Mouse (Mus musculus) ovary, postnatal 36 days (tissue): ENCODE data around the gene Cntnap3.
"Not testable (repeated sequence)": the region's sequence is repeated elsewhere in the genome, so short reads cannot be mapped to it uniquely, and the experiment has no call there.

Source experiments
- DNase-seq: peaks from one replicate; pipeline ENCODE4 v3.0.0; 2022; ENCODE audit warnings: low spot score, mixed read lengths

Cntnap3 gene

DNA sequence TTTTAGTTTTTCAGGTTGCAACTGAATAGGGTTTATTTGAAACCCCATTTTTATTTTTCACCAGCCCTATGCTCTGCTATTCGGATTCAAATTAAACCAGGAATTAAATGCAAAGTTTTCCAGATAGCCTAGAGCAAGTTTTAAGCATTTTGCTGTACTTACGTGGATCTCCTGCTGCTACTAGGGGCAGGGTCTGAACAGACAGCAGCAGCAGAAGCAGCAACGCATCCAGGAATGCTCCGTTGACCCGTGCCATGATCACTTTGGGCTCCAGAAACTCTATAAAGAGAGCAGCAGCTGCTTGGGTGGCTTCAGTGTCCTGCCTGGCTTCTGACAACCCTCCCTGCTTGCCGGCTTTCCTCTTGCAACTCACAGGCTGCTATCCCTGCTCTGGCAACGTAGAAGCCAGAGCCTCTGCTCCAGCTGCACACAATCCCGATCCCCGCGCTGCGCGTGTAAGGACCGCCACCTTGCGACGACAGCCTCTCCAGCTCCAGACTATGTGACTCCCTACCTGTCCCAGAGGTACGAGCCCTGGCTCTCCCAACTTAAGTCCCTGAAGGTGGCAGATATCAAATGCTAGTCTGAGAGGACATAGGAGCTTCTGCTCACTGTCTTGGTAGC, at the start of gene Cntnap3:
TSS of gene Cntnap3 (minus strand) at position 371 of the 624 bp plus-strand sequence.
- DNase-seq = peak; percentile 44

GRCm38 (mm10) chr13:64917191-64917590, 13.4 kb upstream of the Cntnap3 start, which contains the start of gene Spata31:
Spata31 (plus strand) TSS chr13:64917406.
- DNase-seq = no peak

DNA sequence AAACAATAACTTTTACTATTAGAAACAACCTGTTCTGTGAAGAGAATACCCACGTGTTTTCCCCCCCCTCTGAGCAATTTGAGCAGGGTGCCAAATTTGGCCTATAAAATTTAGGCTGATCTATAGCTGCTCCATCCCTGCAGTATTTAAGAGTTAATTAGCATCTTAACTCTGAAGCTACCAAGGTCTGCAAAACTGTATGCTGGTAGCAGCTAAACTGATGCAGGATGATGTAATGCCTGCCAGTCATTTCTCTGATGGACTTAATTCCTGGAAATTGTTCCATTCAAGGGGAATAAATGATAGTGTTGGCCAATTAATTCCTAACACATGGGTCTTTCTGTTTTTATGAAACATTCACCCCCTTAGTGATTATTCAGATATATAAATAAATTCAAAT, 623 bp downstream of the Cntnap3 start:
- DNase-seq = no peak

DNA sequence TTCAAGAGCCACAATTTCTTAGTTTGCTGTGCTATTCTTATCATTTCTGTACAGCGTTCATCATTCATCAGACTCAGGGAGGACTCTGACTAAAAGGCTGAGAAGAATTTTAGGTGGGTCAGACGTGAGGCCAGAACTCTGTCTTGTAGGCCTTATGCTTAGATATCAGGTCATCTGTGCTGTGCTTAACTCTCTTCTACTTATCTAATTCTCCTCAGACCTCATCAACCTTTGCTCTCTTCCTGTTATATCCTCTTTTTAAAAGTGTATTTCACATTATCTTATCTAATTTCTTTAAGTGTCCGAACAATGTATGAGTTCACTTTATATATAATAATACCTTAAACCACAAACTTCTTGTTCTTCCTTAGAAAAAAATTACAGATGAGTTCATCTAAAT, 38.4 kb downstream of the Cntnap3 start:
- DNase-seq = no peak

- DNase-seq = not testable (repeated sequence)
Observed at GRCm38 (mm10) chr13:64824856-64825255, 78.9 kb downstream of the Cntnap3 start.

DNA sequence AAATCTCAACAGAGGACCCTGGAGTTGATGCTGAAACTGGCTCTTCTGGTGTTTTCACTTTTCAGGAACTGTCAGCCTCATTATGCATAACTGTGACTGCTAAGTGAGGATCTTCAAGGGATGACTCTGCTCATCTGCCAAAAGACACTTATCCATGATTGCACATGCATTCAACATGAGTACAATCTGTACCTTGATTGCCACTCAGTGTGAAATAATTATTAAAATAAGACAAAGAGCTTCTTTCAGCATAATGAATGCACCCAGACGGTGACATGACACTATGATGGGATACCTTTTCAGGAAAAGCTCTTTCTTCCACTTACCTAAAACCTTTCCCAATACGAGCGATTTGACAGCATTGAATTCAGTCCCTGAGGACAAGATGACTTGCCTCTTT, 158.4 kb downstream of the Cntnap3 start:
- DNase-seq = no peak

DNA sequence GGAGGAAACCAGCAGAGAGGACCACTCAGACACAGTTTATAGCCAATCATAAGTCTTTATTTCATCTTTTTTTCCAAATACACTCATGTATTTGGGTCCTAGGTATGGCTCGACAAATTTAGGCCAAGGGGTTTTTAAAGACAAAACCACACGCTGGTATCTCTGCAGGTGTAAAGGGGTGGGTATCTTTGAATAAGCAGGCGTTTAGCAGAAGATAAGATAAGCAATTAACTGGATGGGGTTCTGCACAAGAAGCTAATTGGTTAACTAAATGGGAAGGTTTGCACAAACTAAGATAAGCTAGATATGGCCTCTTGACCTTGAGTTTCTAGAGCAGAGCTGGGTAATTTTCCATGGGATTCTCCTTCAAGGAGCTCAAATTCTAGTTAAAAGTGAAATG, 171.5 kb downstream of the Cntnap3 start:
- no peak for DNase-seq

DNA sequence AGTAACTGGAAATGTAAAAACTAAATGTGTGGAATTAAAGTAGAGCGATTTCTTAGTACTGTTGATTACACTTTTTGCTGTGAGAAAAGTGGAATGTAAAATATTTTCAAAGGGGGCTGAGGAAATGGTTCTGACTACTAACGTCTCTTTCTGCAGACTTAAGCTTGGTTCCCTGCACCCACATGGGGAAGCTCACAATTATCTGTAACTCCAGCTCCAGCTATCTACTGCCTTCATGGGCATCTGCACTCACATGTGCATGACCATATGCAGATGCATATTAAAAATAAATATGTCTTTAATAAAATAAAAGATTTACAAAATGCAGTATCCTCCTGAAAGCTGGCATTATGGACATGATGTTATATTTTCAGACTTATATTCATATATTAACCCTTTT, 187.0 kb downstream of the Cntnap3 start:
- no peak for DNase-seq

GRCm38 (mm10) chr13:64692463-64692862, 211.3 kb downstream of the Cntnap3 start:
- no peak for DNase-seq
